17 mouse cellular contexts compared by ENCODE assay signal in genomic region chr11:24128001-24128400, GRCm38 (mm10). TPM values are rescaled to one million over a fixed set of nuclear protein-coding genes. Genes with fewer than 3 reads are reported as not detected.
A peak's percentile ranks its signal among the peaks of the same experiment; 100 is the strongest.
DNase-seq lines count a peak whose midpoint lies in the region; ATAC-seq and TF ChIP-seq lines count a peak whose summit lies in the region.
"Had no signal": no experiment of that assay in that cellular context is flagged by ENCODE, and none has a peak within 500 bp of the region (broad histone marks: within the 10 kb centered on the region; RNA-seq: fewer than 3 reads in every experiment).

No protein-coding gene starts in this region.

- peaks cover 29% of the 10 kb centered on the region for H3K4me1 ChIP-seq in hindbrain, embryonic 10.5 days (replicated peaks)
- no peaks in the 10 kb centered on the region for H3K4me1 ChIP-seq in hindbrain, embryonic 11.5 days (replicated peaks; ENCODE audit: control insufficient read depth, insufficient read depth, low read length)
- 0 out of 2 replicates have a peak, but pooled peaks cover 12% of the 10 kb centered on the region for H3K4me1 ChIP-seq in midbrain, embryonic 14.5 days (ENCODE audit: control insufficient read depth, insufficient read depth, low read length)
- H3K4me1 ChIP-seq in midbrain, embryonic 15.5 days: peaks cover 22% of the 10 kb centered on the region
- peaks cover 73% of the 10 kb centered on the region for H3K4me1 ChIP-seq in forebrain, embryonic 13.5 days
- H3K4me1 ChIP-seq in liver, postnatal 0 days (ENCODE audit: insufficient read depth): peaks cover 56% of the 10 kb centered on the region

- H3K4me3 ChIP-seq in hindbrain, embryonic 10.5 days: no peak overlapping the region
- H3K4me3 ChIP-seq in hindbrain, embryonic 11.5 days (ENCODE audit: low read depth, low read length): no peak overlapping the region
- H3K4me3 ChIP-seq in midbrain, embryonic 14.5 days (replicated peaks; ENCODE audit: low read depth, low read length): no peak overlapping the region
- no peak overlapping the region for H3K4me3 ChIP-seq in midbrain, embryonic 15.5 days
- H3K4me3 ChIP-seq in forebrain, embryonic 13.5 days: no peak overlapping the region
- H3K4me3 ChIP-seq in liver, postnatal 0 days (ENCODE audit: low read depth, low read length): no peak overlapping the region
- H3K4me3 ChIP-seq: embryonic facial prominence, embryonic 15.5 days; limb, embryonic 13.5 days; neural tube, embryonic 12.5 days had no signal

- H3K36me3 ChIP-seq in hindbrain, embryonic 10.5 days: peaks cover 18% of the 10 kb centered on the region; the same call in 1 of the 2 replicates
- H3K36me3 ChIP-seq in hindbrain, embryonic 11.5 days (ENCODE audit: control insufficient read depth, insufficient read depth, low read length): no peaks in the 10 kb centered on the region
- H3K36me3 ChIP-seq in midbrain, embryonic 14.5 days (ENCODE audit: control insufficient read depth, insufficient read depth, low read length): no peaks in the 10 kb centered on the region
- H3K36me3 ChIP-seq in midbrain, embryonic 15.5 days (replicated peaks): no peaks in the 10 kb centered on the region
- H3K36me3 ChIP-seq in forebrain, embryonic 13.5 days (ENCODE audit: poor library complexity, severe bottlenecking): peaks cover 27% of the 10 kb centered on the region
- no peaks in the 10 kb centered on the region for H3K36me3 ChIP-seq in liver, postnatal 0 days (replicated peaks; ENCODE audit: insufficient read depth, low read length)
- H3K36me3 ChIP-seq: embryonic facial prominence, embryonic 15.5 days had no signal

- no peak for TF ChIP-seq CTCF in liver, postnatal 0 days (IDR thresholded peaks at IDR 0.05; ENCODE audit: low read depth)

- WGBS in hindbrain, embryonic 10.5 days: 59% methylated on average over 2 of the region's 2 CpGs
- 54% methylated on average over 2 of the region's 2 CpGs for whole genome bisulfite sequencing in hindbrain, embryonic 11.5 days
- WGBS in midbrain, embryonic 14.5 days: 55% methylated on average over 2 of the region's 2 CpGs
- WGBS in midbrain, embryonic 15.5 days: 65% methylated on average over 2 of the region's 2 CpGs
- 52% methylated on average over 2 of the region's 2 CpGs for WGBS in forebrain, embryonic 13.5 days
- WGBS in liver, postnatal 0 days (ENCODE audit: insufficient replicate concordance): 59% methylated on average over 2 of the region's 2 CpGs

- peak overlapping the region; percentile 24; the same call in 1 of the 2 replicates for H3K27ac ChIP-seq in hindbrain, embryonic 10.5 days
- H3K27ac ChIP-seq in hindbrain, embryonic 11.5 days (ENCODE audit: low read depth, low read length): no peak overlapping the region
- H3K27ac ChIP-seq in midbrain, embryonic 14.5 days (replicated peaks; ENCODE audit: low read depth, low read length): 0 out of 2 replicates have a peak overlapping the region, but pooled peaks have one; percentile 8
- no peak overlapping the region for H3K27ac ChIP-seq in midbrain, embryonic 15.5 days
- 0 out of 2 replicates have a peak overlapping the region, but pooled peaks have one; percentile 15 for H3K27ac ChIP-seq in forebrain, embryonic 13.5 days
- peak overlapping the region; percentile 31; the same call in 1 of the 2 replicates for H3K27ac ChIP-seq in liver, postnatal 0 days (ENCODE audit: low read depth)
- H3K27ac ChIP-seq: embryonic facial prominence, embryonic 15.5 days; neural tube, embryonic 12.5 days had no signal

- no peak overlapping the region for H3K4me2 ChIP-seq in hindbrain, embryonic 11.5 days (replicated peaks; ENCODE audit: low read depth, low read length)
- no peak overlapping the region for H3K4me2 ChIP-seq in midbrain, embryonic 14.5 days (ENCODE audit: low read length)
- H3K4me2 ChIP-seq in midbrain, embryonic 15.5 days: no peak overlapping the region
- no peak overlapping the region for H3K4me2 ChIP-seq in forebrain, embryonic 13.5 days
- no peak overlapping the region for H3K4me2 ChIP-seq in liver, postnatal 0 days (ENCODE audit: low read depth, low read length)
- H3K4me2 ChIP-seq: embryonic facial prominence, embryonic 15.5 days; limb, embryonic 13.5 days; neural tube, embryonic 12.5 days had no signal

- no peak for DNase-seq in hindbrain, embryonic 10.5 days (ENCODE audit: low spot score)
- no peak for DNase-seq in hindbrain, embryonic 11.5 days (ENCODE audit: low spot score)
- no peak for DNase-seq in midbrain, embryonic 14.5 days
- DNase-seq in liver, postnatal 0 days: no peak
- no peak for DNase-seq in thymus, postnatal 0 days (ENCODE audit: low spot score)
- no peak for DNase-seq in urinary bladder, postnatal 4 days (ENCODE audit: low spot score in 2 of 2)
- DNase-seq: cerebellum, adult 11-12 months; lung, postnatal 14 days; thymus, adult 18-20 months had no signal

- H3K27me3 ChIP-seq in hindbrain, embryonic 10.5 days (ENCODE audit: insufficient read depth, poor library complexity, severe bottlenecking): no peaks in the 10 kb centered on the region
- H3K27me3 ChIP-seq in hindbrain, embryonic 11.5 days (ENCODE audit: control insufficient read depth, insufficient read depth, low read length): no peaks in the 10 kb centered on the region
- no peaks in the 10 kb centered on the region for H3K27me3 ChIP-seq in midbrain, embryonic 14.5 days (ENCODE audit: control insufficient read depth, insufficient read depth, low read length)
- no peaks in the 10 kb centered on the region for H3K27me3 ChIP-seq in midbrain, embryonic 15.5 days (replicated peaks)
- no peaks in the 10 kb centered on the region for H3K27me3 ChIP-seq in forebrain, embryonic 13.5 days
- no peaks in the 10 kb centered on the region for H3K27me3 ChIP-seq in liver, postnatal 0 days (ENCODE audit: insufficient read depth, low read length)
- H3K27me3 ChIP-seq: embryonic facial prominence, embryonic 15.5 days; limb, embryonic 13.5 days; neural tube, embryonic 12.5 days had no signal

- no peak overlapping the region for H3K9ac ChIP-seq in hindbrain, embryonic 11.5 days (ENCODE audit: low read depth, low read length)
- H3K9ac ChIP-seq in midbrain, embryonic 14.5 days (replicated peaks; ENCODE audit: low read length): no peak overlapping the region
- no peak overlapping the region for H3K9ac ChIP-seq in midbrain, embryonic 15.5 days
- no peak overlapping the region for H3K9ac ChIP-seq in forebrain, embryonic 13.5 days
- no peak overlapping the region for H3K9ac ChIP-seq in liver, postnatal 0 days (replicated peaks)
- H3K9ac ChIP-seq: embryonic facial prominence, embryonic 15.5 days; limb, embryonic 13.5 days; neural tube, embryonic 12.5 days had no signal

- ATAC-seq in hindbrain, embryonic 11.5 days (ENCODE audit: low FRiP score): no peak
- ATAC-seq in midbrain, embryonic 14.5 days (ENCODE audit: low FRiP score, low TSS enrichment): 0 out of 2 replicates have a peak, but pooled peaks have one; percentile 13
- ATAC-seq in midbrain, embryonic 15.5 days (replicated peaks): no peak
- no peak for ATAC-seq in forebrain, embryonic 13.5 days
- no peak for ATAC-seq in liver, postnatal 0 days
- ATAC-seq: inflammation-experienced regulatory T-cells, adult 6 months had no signal

- no peak for TF ChIP-seq EP300 in liver, postnatal 0 days (IDR thresholded peaks at IDR 0.05; ENCODE audit: low read depth)

- H3K9me3 ChIP-seq in hindbrain, embryonic 10.5 days: no peaks in the 10 kb centered on the region
- H3K9me3 ChIP-seq in hindbrain, embryonic 11.5 days (ENCODE audit: control insufficient read depth, low read length): no peaks in the 10 kb centered on the region
- H3K9me3 ChIP-seq in midbrain, embryonic 14.5 days (ENCODE audit: control insufficient read depth, low read length): no peaks in the 10 kb centered on the region
- no peaks in the 10 kb centered on the region for H3K9me3 ChIP-seq in midbrain, embryonic 15.5 days
- H3K9me3 ChIP-seq in forebrain, embryonic 13.5 days (replicated peaks): no peaks in the 10 kb centered on the region
- H3K9me3 ChIP-seq in liver, postnatal 0 days (ENCODE audit: low read length): no peaks in the 10 kb centered on the region
- H3K9me3 ChIP-seq: embryonic facial prominence, embryonic 15.5 days; limb, embryonic 13.5 days; neural tube, embryonic 12.5 days had no signal

RNA-seq across cellular contexts. Expression of gene Bcl11a, which starts 50.1 kb away (rescaled TPM):
- 20.7 and 54.9 TPM in 2 replicates for polyA plus RNA-seq in hindbrain, embryonic 10.5 days (2016; fragmentation: Nextera tagmentation; extraction: Ambion mirVana)
- 66.6 and 71.7 TPM in 2 replicates for polyA plus RNA-seq in hindbrain, embryonic 11.5 days (2014; fragmentation: Nextera tagmentation; extraction: Ambion mirVana)
- polyA plus RNA-seq in midbrain, embryonic 14.5 days (2014; fragmentation: Nextera tagmentation; extraction: Ambion mirVana): 117 and 121 TPM in 2 replicates
- 101 and 105 TPM in 2 replicates for polyA plus RNA-seq in midbrain, embryonic 15.5 days (2015; fragmentation: Nextera tagmentation; extraction: Ambion mirVana)
- 159 and 161 TPM in 2 replicates for polyA plus RNA-seq in forebrain, embryonic 13.5 days (2015; fragmentation: Nextera tagmentation; extraction: Ambion mirVana)
- 6.6 and 10.3 TPM in 2 replicates for polyA plus RNA-seq in liver, postnatal 0 days (2015; fragmentation: Nextera tagmentation; extraction: Ambion mirVana)
- polyA plus RNA-seq in thymus, postnatal 0 days (2015; fragmentation: Nextera tagmentation; extraction: Ambion mirVana): 7.4 and 8.0 TPM in 2 replicates
- polyA plus RNA-seq: C2C12 had no signal

RNA-seq across cellular contexts. Expression of gene A830031A19Rik, which starts 53.1 kb away (rescaled TPM):
- not detected in 2 replicates for polyA plus RNA-seq in hindbrain, embryonic 10.5 days (2016; fragmentation: Nextera tagmentation; extraction: Ambion mirVana)
- not detected in 2 replicates for polyA plus RNA-seq in hindbrain, embryonic 11.5 days (2014; fragmentation: Nextera tagmentation; extraction: Ambion mirVana)
- 0.40 TPM in 1 of 2 replicates, not detected in the other for polyA plus RNA-seq in midbrain, embryonic 14.5 days (2014; fragmentation: Nextera tagmentation; extraction: Ambion mirVana)
- 0.23 TPM in 1 of 2 replicates, not detected in the other for polyA plus RNA-seq in midbrain, embryonic 15.5 days (2015; fragmentation: Nextera tagmentation; extraction: Ambion mirVana)
- polyA plus RNA-seq in forebrain, embryonic 13.5 days (2015; fragmentation: Nextera tagmentation; extraction: Ambion mirVana): not detected in 2 replicates
- not detected in 2 replicates for polyA plus RNA-seq in liver, postnatal 0 days (2015; fragmentation: Nextera tagmentation; extraction: Ambion mirVana)
- polyA plus RNA-seq in thymus, postnatal 0 days (2015; fragmentation: Nextera tagmentation; extraction: Ambion mirVana): not detected in 2 replicates
- polyA plus RNA-seq: C2C12; embryonic facial prominence, embryonic 15.5 days; heart, postnatal 0 days; inflammation-experienced regulatory T-cells, adult 6 months; limb, embryonic 13.5 days; neural tube, embryonic 12.5 days had no signal

Comparison
In these comparisons a context has a peak if more than half of its experiments do, and no peak if none do; other contexts are left out.
1. H3K27ac ChIP-seq: peak in hindbrain, embryonic 10.5 days (single experiment), midbrain, embryonic 14.5 days (single experiment), forebrain, embryonic 13.5 days (single experiment) and liver, postnatal 0 days (single experiment); none in hindbrain, embryonic 11.5 days (single experiment) and midbrain, embryonic 15.5 days (single experiment).